Mouse (Mus musculus) heart, postnatal 0 days (tissue): ENCODE measurements at regions not wholly inside any gene's neighbourhood (a gene's known extent, or its start where the extent isn't known, plus 50 kb on each side); places are given as distances from the start of the nearest gene placed in this dataset.

Experiments
- CTCF ChIP-seq: IDR thresholded peaks from 2 replicates; pipeline ENCODE4 v1.5.1; 2016; ENCODE audit warnings: antibody characterized with exemption, control low read depth, low read depth
- EP300 ChIP-seq: IDR thresholded peaks from 2 replicates; pipeline ENCODE4 v1.6.1; 2016; ENCODE audit warnings: antibody characterized with exemption, low read depth

- TF ChIP-seq CTCF (no peak), EP300 (no peak)
Observed at GRCm38 (mm10) chr12:107362120-107362519, 126.3 kb upstream of the 3110018I06Rik start.
